In the genomic region with DNA sequence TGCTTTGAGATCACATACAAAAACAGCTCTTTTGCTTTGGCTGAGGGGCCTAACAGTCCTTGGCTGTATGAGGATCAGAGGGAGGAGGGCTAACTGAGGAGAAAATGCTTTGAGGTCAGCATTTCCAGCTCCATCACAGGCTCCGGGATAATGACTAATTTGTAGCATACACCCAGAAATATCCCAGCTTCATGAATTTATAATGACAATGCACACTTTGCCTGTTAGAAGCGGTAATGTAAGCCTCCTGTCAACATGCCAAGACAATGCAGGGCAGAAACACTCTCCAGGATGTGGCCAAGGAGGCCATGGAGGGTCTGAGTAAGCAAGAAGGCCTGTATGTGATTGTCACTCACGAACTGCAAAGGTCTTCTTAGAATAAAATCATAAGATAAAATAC, we compare ENCODE assay signal across 8 mouse cellular contexts. TPM values are rescaled to one million over a fixed set of nuclear protein-coding genes. Genes with fewer than 3 reads are reported as not detected.
DNase-seq lines count a peak whose midpoint lies in the region; ATAC-seq and TF ChIP-seq lines count a peak whose summit lies in the region.

No protein-coding gene starts in this region.

- TF ChIP-seq CTCF in brain, embryonic 14.5 days (IDR thresholded peaks at IDR 0.05; ENCODE audit: borderline replicate concordance, extremely low read depth, insufficient read depth, insufficient read length): no peak

- peaks cover 32% of the 10 kb centered on the region for H3K4me1 ChIP-seq in heart, embryonic 10.5 days
- H3K4me1 ChIP-seq in hindbrain, embryonic 10.5 days (replicated peaks): peaks cover 49% of the 10 kb centered on the region
- H3K4me1 ChIP-seq in midbrain, embryonic 13.5 days (replicated peaks): peaks cover 76% of the 10 kb centered on the region

- H3K27me3 ChIP-seq in heart, embryonic 10.5 days (ENCODE audit: insufficient read depth, poor library complexity, severe bottlenecking): no peaks in the 10 kb centered on the region
- 0 out of 2 replicates have a peak, but pooled peaks cover under 1% of the 10 kb centered on the region for H3K27me3 ChIP-seq in hindbrain, embryonic 10.5 days (ENCODE audit: insufficient read depth, poor library complexity, severe bottlenecking)
- no peaks in the 10 kb centered on the region for H3K27me3 ChIP-seq in midbrain, embryonic 13.5 days

- no peaks in the 10 kb centered on the region for H3K9me3 ChIP-seq in heart, embryonic 10.5 days
- no peaks in the 10 kb centered on the region for H3K9me3 ChIP-seq in hindbrain, embryonic 10.5 days
- H3K9me3 ChIP-seq in midbrain, embryonic 13.5 days: no peaks in the 10 kb centered on the region

- peak overlapping the region; percentile 90 for H3K4me3 ChIP-seq in heart, embryonic 10.5 days
- H3K4me3 ChIP-seq in hindbrain, embryonic 10.5 days: peak overlapping the region; percentile 98
- peak overlapping the region; percentile 98 for H3K4me3 ChIP-seq in midbrain, embryonic 13.5 days (replicated peaks)

- no peak overlapping the region for H3K27ac ChIP-seq in heart, embryonic 10.5 days
- peak overlapping the region; percentile 98 for H3K27ac ChIP-seq in hindbrain, embryonic 10.5 days
- peak overlapping the region; percentile 97 for H3K27ac ChIP-seq in midbrain, embryonic 13.5 days

- 61% methylated on average over 3 of the region's 3 CpGs for WGBS in heart, embryonic 10.5 days
- WGBS in hindbrain, embryonic 10.5 days: 48% methylated on average over 3 of the region's 3 CpGs
- WGBS in midbrain, embryonic 13.5 days: 28% methylated on average over 3 of the region's 3 CpGs

- H3K9ac ChIP-seq in midbrain, embryonic 13.5 days (replicated peaks): peak overlapping the region; percentile 99

- no peak for TF ChIP-seq POLR2A in brain, embryonic 14.5 days (IDR thresholded peaks at IDR 0.05; ENCODE audit: borderline replicate concordance, extremely low read depth, insufficient read depth, insufficient read length, poor library complexity, severe bottlenecking)

- no peak for ATAC-seq in midbrain, embryonic 13.5 days
- ATAC-seq in erythroblast, adult 5-6 weeks (replicated peaks; ENCODE audit: low FRiP score, poor library complexity, severe bottlenecking): no peak

- H3K4me2 ChIP-seq in midbrain, embryonic 13.5 days (replicated peaks): peak overlapping the region; percentile 82

- peaks cover 5% of the 10 kb centered on the region; the same call in 1 of the 2 replicates for H3K36me3 ChIP-seq in heart, embryonic 10.5 days
- peaks cover 28% of the 10 kb centered on the region for H3K36me3 ChIP-seq in hindbrain, embryonic 10.5 days
- peaks cover 20% of the 10 kb centered on the region for H3K36me3 ChIP-seq in midbrain, embryonic 13.5 days

- DNase-seq in heart, embryonic 10.5 days (ENCODE audit: low spot score): no peak
- DNase-seq in heart, adult 8-10 months (ENCODE audit: low spot score): no peak
- DNase-seq in brain, embryonic 14.5 days (ENCODE audit: low read depth): peak; percentile 66
- no peak for DNase-seq in hindbrain, embryonic 10.5 days (ENCODE audit: low spot score)
- no peak for DNase-seq in frontal cortex, postnatal 36 days (ENCODE audit: low spot score in 2 of 2)
- DNase-seq in frontal cortex, adult 2 months (ENCODE audit: extremely low spot score in 1 of 2, low spot score in 1 of 2): no peak

RNA-seq across cellular contexts. Expression of gene Rgmb, which starts 7.0 kb away (rescaled TPM):
- polyA plus RNA-seq in heart, embryonic 10.5 days (2016; fragmentation: Nextera tagmentation; extraction: Ambion mirVana): 7.1 and 10.7 TPM in 2 replicates
- total RNA-seq in heart, adult 8-10 months (2022): 10 to 100 TPM; 19.4 to 23.3 (median 22.8) TPM
- 140 and 187 TPM in 2 replicates for polyA plus RNA-seq in brain, embryonic 14.5 days (2012; rRNA removed)
- 29.3 and 75.7 TPM in 2 replicates for polyA plus RNA-seq in hindbrain, embryonic 10.5 days (2016; fragmentation: Nextera tagmentation; extraction: Ambion mirVana)
- 72.4 and 79.8 TPM in 2 replicates for polyA plus RNA-seq in midbrain, embryonic 13.5 days (2015; fragmentation: Nextera tagmentation; extraction: Ambion mirVana)
- 59.7 and 60.4 TPM in 2 replicates for polyA plus RNA-seq in frontal cortex, adult 2 months (2012; rRNA removed)
- not detected in 2 replicates for total RNA-seq in erythroblast, adult 5-6 weeks (2015; ENCODE audit: low replicate concordance)
- 0.14 and 0.51 TPM in 2 replicates for total RNA-seq in erythroblast, adult 5-6 weeks (2017; ENCODE audit: low replicate concordance)
